Mouse (Mus musculus) heart, embryonic 10.5 days (tissue): Measurements from ENCODE around the gene Fermt3. TPM values are rescaled to one million over a fixed set of nuclear protein-coding genes. Genes with fewer than 3 reads are reported as not detected.
"Not testable (repeated sequence)": the region's sequence is repeated elsewhere in the genome, so short reads cannot be mapped to it uniquely, and the experiment has no call there.

Experiments used
- DNase-seq: peaks from one replicate; pipeline ENCODE4 v3.0.0-alpha.2; 2017; ENCODE audit warnings: low spot score
- H3K27ac ChIP-seq: fragments of 300-500 bp; sonication (generic); 2 replicates; pipeline ENCODE4 v1.5.1; 2016; ENCODE audit warnings: mild to moderate bottlenecking
- H3K27me3 ChIP-seq: fragments of 300-500 bp; sonication (generic); 2 replicates; pipeline ENCODE4 v1.6.1; 2016; ENCODE audit warnings: mild to moderate bottlenecking; ENCODE audit not compliant: poor library complexity, insufficient read depth, severe bottlenecking
- H3K36me3 ChIP-seq: fragments of 300-500 bp; sonication (generic); 2 replicates; pipeline ENCODE4 v1.6.1; 2016; ENCODE audit warnings: mild to moderate bottlenecking, moderate library complexity
- H3K4me1 ChIP-seq: fragments of 300-500 bp; sonication (generic); 2 replicates; pipeline ENCODE4 v1.6.1; 2016; ENCODE audit warnings: mild to moderate bottlenecking
- H3K4me3 ChIP-seq: fragments of 300-500 bp; sonication (generic); 2 replicates; pipeline ENCODE4 v1.5.1; 2016; ENCODE audit warnings: mild to moderate bottlenecking, moderate library complexity
- H3K9me3 ChIP-seq: fragments of 300-500 bp; sonication (generic); 2 replicates; pipeline ENCODE4 v1.6.1; 2016; ENCODE audit warnings: mild to moderate bottlenecking, moderate library complexity
- WGBS: fragments of 180-500 bp; shearing (Covaris S2); methylation state at CpG from one replicate; pipeline ENCODE4 v1.1.7; 2016; 5-methylcytosine and 5-hydroxymethylcytosine counted together
- polyA plus RNA-seq: library from polyadenylated mRNA; unstranded; fragments of >200 nt; fragmentation: Nextera tagmentation; extraction: Ambion mirVana; gene quantifications from 2 replicates; pipeline ENCODE4 v1.2.1, GENCODE M21; 2016

The Fermt3 gene
- polyA plus RNA-seq, 1 experiment from 2014 or later: 22.7 TPM

- DNase-seq: no peak
- Histone ChIP-seq H3K4me3 (no peak overlapping the region), H3K36me3 (no peaks in the 10 kb centered on the region), H3K27ac (no peak overlapping the region), H3K9me3 (no peaks in the 10 kb centered on the region), H3K4me1 (peaks cover 33% of the 10 kb centered on the region), H3K27me3 (peaks cover 21% of the 10 kb centered on the region; the same call in 1 of the 2 replicates)
- WGBS: 41% methylated on average over 3 of the region's 3 CpGs
Observed at GRCm38 (mm10) chr19:7055173-7055572, 35.9 kb upstream of the Fermt3 start.

DNA sequence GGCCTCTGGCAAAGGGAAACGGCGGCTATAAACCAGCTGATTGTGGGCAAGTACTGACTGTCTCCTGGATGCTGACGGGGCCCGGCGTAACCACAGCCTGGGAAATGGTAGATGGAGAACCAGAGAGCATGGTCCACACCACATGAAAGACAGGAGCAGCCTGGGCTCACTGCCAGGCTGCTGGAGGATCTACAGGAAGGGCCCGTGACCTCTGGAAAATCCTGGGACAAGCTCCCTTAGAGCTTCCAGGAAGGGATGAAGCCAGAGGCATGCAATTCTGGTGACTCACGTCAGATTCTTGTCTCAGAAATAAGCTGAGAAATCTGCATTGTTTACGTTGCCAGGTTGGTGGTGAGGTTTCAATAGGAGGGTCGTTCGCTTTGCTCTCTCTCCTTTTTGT lies 35.5 kb upstream of the Fermt3 start:
- Histone ChIP-seq H3K4me1 (peaks cover 33% of the 10 kb centered on the region), H3K36me3 (no peaks in the 10 kb centered on the region), H3K27me3 (peaks cover 17% of the 10 kb centered on the region; the same call in 1 of the 2 replicates), H3K9me3 (no peaks in the 10 kb centered on the region), H3K4me3 (no peak overlapping the region), H3K27ac (0 out of 2 replicates have a peak overlapping the region, but pooled peaks have one; percentile 25)
- 56% methylated on average over 10 of the region's 10 CpGs for WGBS
- DNase-seq: no peak

- not testable (repeated sequence) for H3K27ac ChIP-seq, DNase-seq, H3K36me3 ChIP-seq, H3K4me3 ChIP-seq, H3K9me3 ChIP-seq, H3K27me3 ChIP-seq
- 87% methylated on average over 4 of the region's 4 CpGs for WGBS
- H3K4me1 ChIP-seq: peaks cover 29% of the 10 kb centered on the region
Observed at GRCm38 (mm10) chr19:7053382-7053781, 34.1 kb upstream of the Fermt3 start.

DNA sequence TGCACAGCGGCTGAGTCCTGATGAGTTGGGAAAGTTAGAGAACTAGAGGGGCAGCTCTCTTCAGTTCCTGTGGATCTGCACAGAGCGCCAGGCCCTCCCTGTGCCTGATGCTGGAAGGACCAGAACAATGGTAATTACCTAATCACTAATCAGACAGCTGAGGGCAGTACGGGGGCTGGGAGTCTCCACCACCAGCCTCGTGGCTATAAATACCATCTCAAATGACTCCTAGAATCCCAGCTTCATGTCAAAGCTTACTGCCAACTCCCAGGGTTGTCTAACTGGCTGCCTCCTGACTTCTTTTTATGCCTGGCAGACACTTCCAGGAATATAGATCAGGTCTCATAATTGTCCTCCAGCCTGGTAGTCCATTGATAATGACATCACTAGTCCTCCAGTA lies 25.4 kb upstream of the Fermt3 start:
- Histone ChIP-seq H3K9me3 (no peaks in the 10 kb centered on the region), H3K27me3 (no peaks in the 10 kb centered on the region), H3K27ac (peak overlapping the region; percentile 77), H3K36me3 (no peaks in the 10 kb centered on the region), H3K4me3 (no peak overlapping the region), H3K4me1 (peaks cover 14% of the 10 kb centered on the region)
- 23% methylated on average over 4 of the region's 4 CpGs for WGBS
- DNase-seq: no peak

DNA sequence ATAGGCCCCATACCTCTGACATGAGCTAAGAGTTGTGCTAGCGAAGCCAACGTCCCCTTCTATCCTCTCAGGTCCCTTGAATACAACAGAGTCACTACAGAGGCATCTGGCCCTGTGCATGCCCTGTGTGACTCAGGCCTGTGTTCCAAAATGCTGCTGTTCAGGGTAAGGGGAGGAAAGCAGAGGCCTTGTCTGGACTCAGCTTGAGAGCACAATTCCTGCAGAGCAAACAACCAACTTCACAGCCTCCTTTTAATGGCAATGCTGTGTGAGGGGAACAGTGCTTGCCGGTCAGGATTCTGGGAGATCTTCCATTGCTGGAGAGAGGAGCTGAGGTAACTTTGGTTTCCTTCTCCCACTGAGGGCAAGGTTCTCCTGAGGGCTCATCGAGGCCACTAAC lies 25.0 kb upstream of the Fermt3 start:
- Histone ChIP-seq H3K36me3 (no peaks in the 10 kb centered on the region), H3K27ac (peak overlapping the region; percentile 77), H3K4me3 (no peak overlapping the region), H3K9me3 (no peaks in the 10 kb centered on the region), H3K27me3 (no peaks in the 10 kb centered on the region), H3K4me1 (peaks cover 14% of the 10 kb centered on the region)
- 61% methylated on average over 4 of the region's 4 CpGs for WGBS
- no peak for DNase-seq

DNA sequence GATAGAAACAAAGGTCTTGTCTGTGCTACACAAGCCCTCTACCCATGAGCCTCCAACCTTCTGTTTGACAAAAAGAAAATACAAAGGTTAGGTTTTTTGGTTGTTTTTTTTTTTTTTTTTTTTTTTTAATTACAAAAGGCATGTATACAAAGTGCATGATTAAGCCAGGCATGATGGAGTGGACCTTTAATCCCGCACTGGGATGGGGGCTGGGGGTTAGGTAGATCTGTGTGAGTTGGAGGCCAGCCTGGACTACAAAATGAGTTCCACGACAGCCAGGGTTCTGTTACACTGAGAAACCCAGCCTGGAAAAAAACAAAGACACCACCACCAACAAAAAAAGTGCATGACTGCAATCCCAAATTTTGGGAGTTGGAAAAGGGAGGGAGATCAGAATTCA lies 21.9 kb upstream of the Fermt3 start:
- H3K4me1 ChIP-seq: peaks cover 37% of the 10 kb centered on the region
- H3K27me3 ChIP-seq: no peaks in the 10 kb centered on the region
- no peaks in the 10 kb centered on the region for H3K9me3 ChIP-seq
- H3K4me3 ChIP-seq: peak overlapping the region; percentile 96
- DNase-seq: no peak
- H3K36me3 ChIP-seq: peaks cover 7% of the 10 kb centered on the region
- peak overlapping the region; percentile 93; the same call in 1 of the 2 replicates for H3K27ac ChIP-seq
- 96% methylated on average over 2 of the region's 2 CpGs for WGBS

DNA sequence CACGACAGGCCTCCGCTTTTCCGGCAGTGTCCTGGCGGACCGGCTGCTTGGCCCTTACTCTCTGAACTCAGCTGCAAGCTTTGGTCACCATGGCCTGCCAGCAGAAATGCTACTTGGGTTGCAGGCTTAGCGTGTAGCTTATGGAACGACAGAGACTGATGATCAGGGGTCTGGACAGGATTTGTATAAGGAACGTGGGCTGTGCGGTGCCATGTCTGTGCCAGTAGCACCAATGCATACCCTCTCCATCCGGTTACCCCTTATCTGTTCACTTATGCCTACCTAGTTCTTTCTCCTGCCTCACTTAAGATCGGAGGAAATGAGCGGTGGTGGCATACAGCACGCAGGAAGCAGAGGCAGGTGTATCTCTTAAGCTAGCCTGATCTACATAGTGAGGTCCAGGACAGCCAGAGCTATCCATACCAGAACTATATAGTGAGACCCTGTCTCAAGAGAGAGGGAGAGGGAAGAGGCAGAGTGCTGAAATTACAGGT lies 21.4 kb upstream of the Fermt3 start:
- 23% methylated on average over 13 of the region's 13 CpGs for WGBS
- Histone ChIP-seq H3K4me1 (peaks cover 37% of the 10 kb centered on the region), H3K27ac (peak overlapping the region; percentile 93), H3K4me3 (peak overlapping the region; percentile 96), H3K9me3 (no peaks in the 10 kb centered on the region), H3K27me3 (no peaks in the 10 kb centered on the region), H3K36me3 (peaks cover 7% of the 10 kb centered on the region)
- DNase-seq: no peak

- peaks cover 14% of the 10 kb centered on the region for H3K36me3 ChIP-seq
- H3K27ac ChIP-seq: peak within 1 kb of the TSS; percentile 98
- H3K9me3 ChIP-seq: no peaks in the 10 kb centered on the region
- peak; percentile 100 for DNase-seq
- WGBS: under 1% methylated on average over 49 of the region's 49 CpGs
- no peaks in the 10 kb centered on the region for H3K27me3 ChIP-seq
- peak within 1 kb of the TSS; percentile 96 for H3K4me3 ChIP-seq
- H3K4me1 ChIP-seq: peaks cover 37% of the 10 kb centered on the region
Observed at GRCm38 (mm10) chr19:7039841-7040636, 20.8 kb upstream of the Fermt3 start, which contains the start of gene Stip1. Stip1 (minus strand) TSS chr19:7039967.

DNA sequence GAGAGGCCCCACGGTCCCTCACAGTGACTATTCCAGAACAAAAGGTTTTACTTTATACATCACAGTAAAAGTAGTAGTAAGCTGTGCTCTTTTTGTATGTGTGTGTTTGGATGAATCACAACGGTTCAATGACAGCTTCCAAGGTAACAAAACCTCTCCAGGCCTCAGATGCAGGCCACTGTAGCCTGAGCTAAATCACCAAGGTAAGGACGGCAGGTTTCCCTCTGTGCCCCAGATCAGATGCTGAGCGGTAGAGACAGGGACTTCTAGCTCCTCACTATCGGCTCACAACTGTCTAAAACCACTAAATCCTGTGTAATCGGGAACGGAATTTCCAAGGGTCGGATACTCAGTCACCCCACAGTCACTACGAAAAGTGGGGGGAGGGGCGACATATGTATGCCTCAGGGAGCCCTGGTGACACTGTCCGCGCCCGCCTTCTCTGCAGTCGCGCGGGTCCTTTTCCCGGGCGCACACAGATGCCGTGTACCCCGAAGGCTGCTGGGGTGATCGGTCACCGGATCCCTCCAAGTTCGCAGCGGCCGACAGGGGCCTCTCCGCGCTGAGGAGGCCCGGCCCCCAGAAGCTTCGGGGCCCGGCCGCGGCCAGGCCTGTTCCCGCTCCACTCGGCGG lies 19.9 kb upstream of the Fermt3 start:
- no peaks in the 10 kb centered on the region for H3K27me3 ChIP-seq
- peak; percentile 84 for DNase-seq
- peak overlapping the region; percentile 96 for H3K4me3 ChIP-seq
- no peaks in the 10 kb centered on the region for H3K9me3 ChIP-seq
- peaks cover 20% of the 10 kb centered on the region for H3K36me3 ChIP-seq
- peak overlapping the region; percentile 98 for H3K27ac ChIP-seq
- H3K4me1 ChIP-seq: peaks cover 29% of the 10 kb centered on the region
- WGBS: 2% methylated on average over 35 of the region's 35 CpGs

DNA sequence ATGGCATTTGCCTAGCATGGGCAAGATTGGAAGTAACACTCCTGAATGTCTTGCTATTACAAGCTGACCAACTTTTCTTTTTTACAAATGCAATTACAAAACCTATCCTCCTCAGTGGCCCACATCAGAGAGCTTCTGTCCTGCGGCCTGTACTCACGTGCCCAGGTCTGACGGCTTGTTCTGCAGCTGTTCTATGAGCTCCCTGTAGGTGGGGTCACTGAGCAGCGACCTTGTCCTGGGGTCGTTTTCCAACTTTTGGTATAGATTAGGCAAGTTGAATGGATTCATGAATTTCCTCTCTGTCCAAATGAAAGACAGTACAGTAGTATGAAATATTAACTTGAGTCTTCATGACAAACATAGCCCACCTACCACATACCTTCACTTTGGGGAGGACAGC lies 14.7 kb upstream of the Fermt3 start:
- Histone ChIP-seq H3K27me3 (no peaks in the 10 kb centered on the region), H3K9me3 (no peaks in the 10 kb centered on the region), H3K4me1 (peaks cover 23% of the 10 kb centered on the region), H3K27ac (no peak overlapping the region), H3K36me3 (peaks cover 71% of the 10 kb centered on the region), H3K4me3 (no peak overlapping the region)
- WGBS: 92% methylated on average over 5 of the region's 5 CpGs
- DNase-seq: no peak

- Histone ChIP-seq H3K27ac (no peak overlapping the region), H3K4me1 (no peaks in the 10 kb centered on the region), H3K9me3 (no peaks in the 10 kb centered on the region), H3K4me3 (no peak overlapping the region), H3K27me3 (no peaks in the 10 kb centered on the region), H3K36me3 (peaks cover 96% of the 10 kb centered on the region)
- DNase-seq: no peak
- 96% methylated on average over 5 of the region's 5 CpGs for WGBS
Observed at GRCm38 (mm10) chr19:7029531-7029930, 10.3 kb upstream of the Fermt3 start.

- WGBS: 47% methylated on average over 3 of the region's 3 CpGs
- peaks cover 26% of the 10 kb centered on the region for H3K4me1 ChIP-seq
- no peaks in the 10 kb centered on the region for H3K9me3 ChIP-seq
- H3K27me3 ChIP-seq: no peaks in the 10 kb centered on the region
- H3K36me3 ChIP-seq: peaks cover 86% of the 10 kb centered on the region
- DNase-seq: no peak
- H3K27ac ChIP-seq: 0 out of 2 replicates have a peak overlapping the region, but pooled peaks have one; percentile 47
- no peak overlapping the region for H3K4me3 ChIP-seq
Observed at GRCm38 (mm10) chr19:7020224-7020641, 964 bp upstream of the Fermt3 start.

- WGBS: 80% methylated on average over 11 of the region's 11 CpGs
Observed at GRCm38 (mm10) chr19:7018546-7018945, 723 bp downstream of the Fermt3 start.

More at GRCm38 (mm10) chr19:7018546-7018945, 723 bp downstream of the Fermt3 start:
- H3K4me3 ChIP-seq: peak overlapping the region; percentile 16; the same call in 1 of the 2 replicates
- H3K27me3 ChIP-seq: no peaks in the 10 kb centered on the region
- peaks cover 26% of the 10 kb centered on the region for H3K4me1 ChIP-seq
- DNase-seq: no peak
- peak overlapping the region; percentile 47; the same call in 1 of the 2 replicates for H3K27ac ChIP-seq
- no peaks in the 10 kb centered on the region for H3K9me3 ChIP-seq
- peaks cover 82% of the 10 kb centered on the region for H3K36me3 ChIP-seq
